Mouse (Mus musculus): ENCODE results near the gene Galnt10.

DNA sequence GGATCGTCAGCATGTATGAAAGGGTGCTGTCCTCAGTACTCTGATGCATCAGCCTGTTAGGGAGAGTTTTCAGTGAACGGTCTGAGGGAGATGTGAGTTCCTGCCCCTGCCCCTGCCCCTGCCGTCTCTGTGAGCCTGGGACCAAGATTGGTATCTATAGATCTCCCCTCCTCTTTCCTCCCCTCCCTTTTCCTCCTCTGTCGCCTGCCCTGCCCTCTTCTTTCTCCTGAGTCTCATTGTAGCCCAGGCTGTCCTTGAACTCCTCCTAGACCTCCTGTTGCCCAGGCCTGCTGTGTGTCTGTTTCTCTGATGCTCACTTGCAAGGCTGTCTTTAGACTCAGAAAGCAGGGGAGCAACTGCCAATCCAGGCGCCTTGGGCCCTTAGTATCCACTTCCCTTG lies 39.6 kb downstream of the Galnt10 start:
- TF ChIP-seq E2F4 (IDR thresholded peaks at IDR 0.05; ENCODE audit: insufficient read depth) (no peak), POLR2AphosphoS2 (IDR thresholded peaks at IDR 0.05; ENCODE audit: insufficient read length, low read depth) (no peak), POLR2A (IDR thresholded peaks at IDR 0.05; ENCODE audit: insufficient read length, low read depth) (no peak), MYOD1 (IDR thresholded peaks at IDR 0.05; ENCODE audit: control insufficient read depth in 1 of 3, insufficient read length in 2 of 3, low read depth in 2 of 3) (no peak), MAX (IDR thresholded peaks at IDR 0.05; ENCODE audit: low read depth) (no peak), USF1 (IDR thresholded peaks at IDR 0.05; ENCODE audit: low read depth) (no peak), TCF12 (IDR thresholded peaks at IDR 0.05; ENCODE audit: insufficient read depth, poor library complexity, severe bottlenecking) (no peak), CEBPB (IDR thresholded peaks at IDR 0.05; ENCODE audit: insufficient read depth, poor library complexity, severe bottlenecking) (no peak), REST (IDR thresholded peaks at IDR 0.05; ENCODE audit: insufficient read depth, insufficient read length) (no peak), TCF3 (IDR thresholded peaks at IDR 0.05; ENCODE audit: insufficient read length, low read depth) (no peak)

Data from myocyte (in vitro differentiated cells).